Mouse (Mus musculus) forelimb bud, embryonic 11.5 days (tissue): Measurements from ENCODE around the gene Naa40.

Experiments used
- DNase-seq: peaks from one replicate; pipeline ENCODE4 v3.0.0-alpha.2; 2012; ENCODE audit warnings: low read depth, low spot score

Naa40 gene

GRCm38 (mm10) chr19:7240782-7241690, at the start of gene Naa40:
TSS of gene Naa40 (minus strand) at chr19:7241183.
- peak; percentile 94 for DNase-seq

- DNase-seq = no peak
Observed at GRCm38 (mm10) chr19:7289767-7290166, 48.8 kb upstream of the Naa40 start.

GRCm38 (mm10) chr19:7288288-7288687, 47.3 kb upstream of the Naa40 start:
- no peak for DNase-seq

GRCm38 (mm10) chr19:7286563-7287315, 45.8 kb upstream of the Naa40 start:
- DNase-seq = no peak

GRCm38 (mm10) chr19:7280557-7281330, 39.8 kb upstream of the Naa40 start:
- no peak for DNase-seq

GRCm38 (mm10) chr19:7279114-7279513, 38.1 kb upstream of the Naa40 start:
- peak; percentile 76 for DNase-seq

GRCm38 (mm10) chr19:7278200-7278906, 37.4 kb upstream of the Naa40 start:
- no peak for DNase-seq

- DNase-seq = no peak
Observed at GRCm38 (mm10) chr19:7276796-7277195, 35.8 kb upstream of the Naa40 start.

- DNase-seq = no peak
Observed at GRCm38 (mm10) chr19:7276053-7276659, 35.2 kb upstream of the Naa40 start.

- DNase-seq = no peak
Observed at GRCm38 (mm10) chr19:7275131-7275789, 34.3 kb upstream of the Naa40 start.

GRCm38 (mm10) chr19:7274326-7274990, 33.5 kb upstream of the Naa40 start:
- DNase-seq = no peak

- DNase-seq = no peak
Observed at GRCm38 (mm10) chr19:7273486-7273885, 32.5 kb upstream of the Naa40 start.

GRCm38 (mm10) chr19:7269290-7270044, 28.5 kb upstream of the Naa40 start:
- DNase-seq = peak; percentile 41

GRCm38 (mm10) chr19:7268722-7269090, 27.7 kb upstream of the Naa40 start:
- DNase-seq = peak; percentile 85

- peak; percentile 81 for DNase-seq
Observed at GRCm38 (mm10) chr19:7267781-7268721, 27.1 kb upstream of the Naa40 start.

GRCm38 (mm10) chr19:7267091-7267741, 26.2 kb upstream of the Naa40 start, which contains the start of gene Rcor2:
TSS of gene Rcor2 (plus strand) at chr19:7267325.
- DNase-seq = peak; percentile 67

GRCm38 (mm10) chr19:7266421-7266831, 25.4 kb upstream of the Naa40 start:
- no peak for DNase-seq
